Mouse (Mus musculus): ENCODE measurements around the gene Uimc1.

DNA sequence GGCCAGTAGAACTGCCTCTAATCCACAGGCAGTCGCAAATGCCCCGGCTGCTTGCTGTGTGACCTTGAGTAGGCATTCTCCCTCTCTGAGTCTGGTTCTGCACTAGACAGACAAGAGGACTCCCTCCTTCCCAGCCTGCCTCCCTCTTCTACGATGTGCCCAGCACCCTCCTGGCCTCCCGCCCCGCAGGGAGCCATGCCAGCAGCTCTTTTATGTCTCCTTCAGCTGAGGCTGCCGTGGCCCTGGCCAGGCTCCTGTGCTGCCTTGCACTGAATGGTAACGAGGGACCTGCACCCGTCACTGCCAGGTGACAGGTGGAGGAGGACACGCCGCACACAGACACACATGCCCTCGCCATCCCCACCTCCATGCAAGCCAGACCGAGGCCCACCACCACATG, 119.1 kb downstream of the Uimc1 start:
- TF ChIP-seq ZC3H11A (IDR thresholded peaks at IDR 0.05; ENCODE audit: low read depth, low read length) (no peak), MAX (IDR thresholded peaks at IDR 0.05; ENCODE audit: low read length) (no peak), CTCF (conservative IDR thresholded peaks at IDR 0.05 in 1 of 2, IDR thresholded peaks at IDR 0.05 in 1 of 2; ENCODE audit: low read depth in 2 of 2, low read length in 2 of 2) (no peak), USF2 (conservative IDR thresholded peaks at IDR 0.05; ENCODE audit: low read depth, low read length) (no peak), RAD21 (IDR thresholded peaks at IDR 0.05; ENCODE audit: low read depth, low read length) (no peak), EP300 (IDR thresholded peaks at IDR 0.05; ENCODE audit: low read length) (no peak), POLR2A (IDR thresholded peaks at IDR 0.05; ENCODE audit: low read depth, low read length) (no peak), CHD2 (IDR thresholded peaks at IDR 0.05; ENCODE audit: low read length) (no peak), HCFC1 (IDR thresholded peaks at IDR 0.05; ENCODE audit: low read depth, low read length) (no peak), USF1 (IDR thresholded peaks at IDR 0.05; ENCODE audit: low read depth, low read length) (no peak), BHLHE40 (IDR thresholded peaks at IDR 0.05; ENCODE audit: low read depth, low read length) (no peak), E2F4 (IDR thresholded peaks at IDR 0.05; ENCODE audit: insufficient replicate concordance, low read depth, low read length) (no peak), MAZ (IDR thresholded peaks at IDR 0.05; ENCODE audit: low read depth, low read length) (no peak), MXI1 (IDR thresholded peaks at IDR 0.05; ENCODE audit: low read depth, low read length) (no peak)

All from CH12.LX (cell line).